Mouse (Mus musculus) heart, embryonic 16.5 days (tissue): Measurements from ENCODE around the gene N4bp3. TPM values are rescaled to one million over a fixed set of nuclear protein-coding genes. Genes with fewer than 3 reads are reported as not detected.
A peak's percentile ranks its signal among the peaks of the same experiment; 100 is the strongest.

ENCODE experiments used
- ATAC-seq: fragments of 200-750 bp; cut with Nextera tagmentation; replicated peaks from 2 replicates; pipeline ENCODE4 v1.8.0; 2017; ENCODE audit warnings: moderate number of reproducible peaks; ENCODE audit not compliant: insufficient read depth, low FRiP score; ENCODE audit errors: extremely low read depth
- H3K27ac ChIP-seq: fragments of 300-500 bp; sonication (generic); 2 replicates; pipeline ENCODE4 v1.5.1; 2014; ENCODE audit warnings: mild to moderate bottlenecking, low read length, control low read depth, moderate library complexity
- H3K27me3 ChIP-seq: fragments of 300-500 bp; sonication (generic); 2 replicates; pipeline ENCODE4 v1.6.1; 2014; ENCODE audit warnings: low read length, mixed read lengths; ENCODE audit not compliant: control insufficient read depth, insufficient read depth
- H3K36me3 ChIP-seq: fragments of 300-500 bp; sonication (generic); 2 replicates; pipeline ENCODE4 v1.6.1; 2014; ENCODE audit not compliant: control insufficient read depth, insufficient read depth
- H3K4me1 ChIP-seq: fragments of 300-500 bp; sonication (generic); 2 replicates; pipeline ENCODE4 v1.6.1; 2014; ENCODE audit warnings: low read length, mixed read lengths; ENCODE audit not compliant: control insufficient read depth, insufficient read depth
- H3K4me2 ChIP-seq: fragments of 300-500 bp; sonication (generic); 2 replicates; pipeline ENCODE4 v1.6.1; 2014; ENCODE audit warnings: low read depth, mild to moderate bottlenecking, control low read depth, low read length
- H3K4me3 ChIP-seq: fragments of 300-500 bp; sonication (generic); 2 replicates; pipeline ENCODE4 v1.5.1; 2014; ENCODE audit warnings: mild to moderate bottlenecking, control low read depth, low read length
- H3K9ac ChIP-seq: fragments of 300-500 bp; sonication (generic); 2 replicates; pipeline ENCODE4 v1.6.1; 2014; ENCODE audit warnings: low read length, control low read depth
- H3K9me3 ChIP-seq: fragments of 300-500 bp; sonication (generic); replicated peaks from 2 replicates; pipeline ENCODE4 v1.6.1; 2016; ENCODE audit warnings: low read length; ENCODE audit not compliant: control insufficient read depth
- WGBS: fragments of 180-500 bp; shearing (Covaris S2); extraction: QIAGEN DNeasy Blood & Tissue Kit; methylation state at CpG from one replicate; pipeline ENCODE4 v1.1.7; 2014; 5-methylcytosine and 5-hydroxymethylcytosine counted together
- polyA plus RNA-seq: library from polyadenylated mRNA; unstranded; fragments of >200 nt; fragmentation: Nextera tagmentation; extraction: Ambion mirVana; gene quantifications from 2 replicates; pipeline ENCODE4 v1.2.1, GENCODE M21; 2015

The N4bp3 gene
- polyA plus RNA-seq, 1 experiment from 2014 or later: 21.6 TPM

GRCm38 (mm10) chr11:51646751-51647667 lies 3.6 kb downstream of the N4bp3 start:
- Histone ChIP-seq H3K27me3 (no peaks in the 10 kb centered on the region), H3K27ac (peak overlapping the region; percentile 84), H3K4me1 (peaks cover 35% of the 10 kb centered on the region), H3K9me3 (no peaks in the 10 kb centered on the region), H3K4me3 (peak overlapping the region; percentile 28), H3K4me2 (peak overlapping the region; percentile 87), H3K36me3 (peaks cover 15% of the 10 kb centered on the region), H3K9ac (peak overlapping the region; percentile 36)
- peak; percentile 24 for ATAC-seq
- 51% methylated on average over 15 of the region's 15 CpGs for WGBS

GRCm38 (mm10) chr11:51646245-51646644 lies 4.4 kb downstream of the N4bp3 start:
- peaks cover 35% of the 10 kb centered on the region for H3K4me1 ChIP-seq
- H3K36me3 ChIP-seq: peaks cover 15% of the 10 kb centered on the region
- no peak overlapping the region for H3K9ac ChIP-seq
- no peak for ATAC-seq
- no peaks in the 10 kb centered on the region for H3K27me3 ChIP-seq
- 73% methylated on average over 7 of the region's 7 CpGs for WGBS
- no peak overlapping the region for H3K4me3 ChIP-seq
- peak overlapping the region; percentile 87; the same call in 1 of the 2 replicates for H3K4me2 ChIP-seq
- H3K9me3 ChIP-seq: no peaks in the 10 kb centered on the region
- peak overlapping the region; percentile 84 for H3K27ac ChIP-seq

- H3K9me3 ChIP-seq: no peaks in the 10 kb centered on the region
- no peaks in the 10 kb centered on the region for H3K27me3 ChIP-seq
- peaks cover 35% of the 10 kb centered on the region for H3K4me1 ChIP-seq
- ATAC-seq: no peak
- no peak overlapping the region for H3K4me2 ChIP-seq
- peaks cover 15% of the 10 kb centered on the region for H3K36me3 ChIP-seq
- H3K9ac ChIP-seq: peak overlapping the region; percentile 46; the same call in 1 of the 2 replicates
- peak overlapping the region; percentile 63 for H3K27ac ChIP-seq
- H3K4me3 ChIP-seq: no peak overlapping the region
- WGBS: 45% methylated on average over 13 of the region's 13 CpGs
These were observed 5.3 kb downstream of the N4bp3 start for GRCm38 (mm10) chr11:51645293-51645692.

- 78% methylated on average over 16 of the region's 16 CpGs for WGBS
- Histone ChIP-seq H3K27me3 (no peaks in the 10 kb centered on the region), H3K4me3 (no peak overlapping the region; the same call in 1 of the 2 replicates), H3K4me2 (peak overlapping the region; percentile 34), H3K4me1 (peaks cover 26% of the 10 kb centered on the region), H3K9ac (peak overlapping the region; percentile 40; the same call in 1 of the 2 replicates), H3K36me3 (peaks cover 15% of the 10 kb centered on the region), H3K27ac (peak overlapping the region; percentile 78), H3K9me3 (no peaks in the 10 kb centered on the region)
- no peak for ATAC-seq
These were observed 6.4 kb downstream of the N4bp3 start for GRCm38 (mm10) chr11:51644217-51644616.

- WGBS: 45% methylated on average over 15 of the region's 15 CpGs
- Histone ChIP-seq H3K27me3 (no peaks in the 10 kb centered on the region), H3K9me3 (no peaks in the 10 kb centered on the region), H3K36me3 (peaks cover 15% of the 10 kb centered on the region), H3K27ac (peak overlapping the region; percentile 78), H3K4me2 (peak overlapping the region; percentile 34), H3K4me3 (peak overlapping the region; percentile 18; the same call in 1 of the 2 replicates), H3K4me1 (peaks cover 21% of the 10 kb centered on the region), H3K9ac (peak overlapping the region; percentile 40; the same call in 1 of the 2 replicates)
- no peak for ATAC-seq
These were observed 6.9 kb downstream of the N4bp3 start for GRCm38 (mm10) chr11:51643761-51644160.

- peak overlapping the region; percentile 34 for H3K4me2 ChIP-seq
- peak overlapping the region; percentile 40; the same call in 1 of the 2 replicates for H3K9ac ChIP-seq
- H3K4me3 ChIP-seq: 0 out of 2 replicates have a peak overlapping the region, but pooled peaks have one; percentile 18
- H3K27me3 ChIP-seq: no peaks in the 10 kb centered on the region
- ATAC-seq: no peak
- peaks cover 18% of the 10 kb centered on the region for H3K4me1 ChIP-seq
- no peaks in the 10 kb centered on the region for H3K9me3 ChIP-seq
- WGBS: 56% methylated on average over 9 of the region's 9 CpGs
- peak overlapping the region; percentile 78 for H3K27ac ChIP-seq
- peaks cover 15% of the 10 kb centered on the region for H3K36me3 ChIP-seq
These were observed 7.4 kb downstream of the N4bp3 start for GRCm38 (mm10) chr11:51643202-51643601.

GRCm38 (mm10) chr11:51640748-51641147 lies 9.9 kb downstream of the N4bp3 start:
- Histone ChIP-seq H3K9ac (no peak overlapping the region), H3K27ac (no peak overlapping the region), H3K4me3 (no peak overlapping the region), H3K9me3 (no peaks in the 10 kb centered on the region), H3K4me2 (no peak overlapping the region), H3K36me3 (peaks cover 15% of the 10 kb centered on the region), H3K4me1 (peaks cover 15% of the 10 kb centered on the region), H3K27me3 (no peaks in the 10 kb centered on the region)
- WGBS: 75% methylated on average over 7 of the region's 7 CpGs
- no peak for ATAC-seq

GRCm38 (mm10) chr11:51638497-51638896 lies 12.1 kb downstream of the N4bp3 start:
- ATAC-seq: no peak
- Histone ChIP-seq H3K4me2 (peak overlapping the region; percentile 54), H3K27me3 (no peaks in the 10 kb centered on the region), H3K4me3 (peak overlapping the region; percentile 26; the same call in 1 of the 2 replicates), H3K36me3 (peaks cover 4% of the 10 kb centered on the region; the same call in 1 of the 2 replicates), H3K27ac (peak overlapping the region; percentile 74), H3K9ac (peak overlapping the region; percentile 55; the same call in 1 of the 2 replicates), H3K4me1 (peaks cover 15% of the 10 kb centered on the region), H3K9me3 (no peaks in the 10 kb centered on the region)
- 62% methylated on average over 5 of the region's 5 CpGs for WGBS

GRCm38 (mm10) chr11:51637971-51638414 lies 12.6 kb downstream of the N4bp3 start:
- Histone ChIP-seq H3K36me3 (peaks cover 4% of the 10 kb centered on the region; the same call in 1 of the 2 replicates), H3K4me3 (peak overlapping the region; percentile 26), H3K9ac (peak overlapping the region; percentile 55), H3K4me1 (peaks cover 15% of the 10 kb centered on the region), H3K27me3 (no peaks in the 10 kb centered on the region), H3K27ac (peak overlapping the region; percentile 74), H3K9me3 (no peaks in the 10 kb centered on the region), H3K4me2 (peak overlapping the region; percentile 54)
- 9% methylated on average over 17 of the region's 17 CpGs for WGBS
- 0 out of 2 replicates have a peak, but pooled peaks have one; percentile 23 for ATAC-seq
